Mouse (Mus musculus) bone marrow macrophage, adult 2 months (primary cell): ENCODE data around the gene Olfr522.

Source experiments
- CTCF ChIP-seq: IDR thresholded peaks from 2 replicates; pipeline ENCODE4 v1.5.1; 2012; ENCODE audit warnings: low read depth, mild to moderate bottlenecking, low read length, moderate library complexity
- POLR2A ChIP-seq: IDR thresholded peaks from 2 replicates; pipeline ENCODE4 v1.6.1; 2012; ENCODE audit warnings: mild to moderate bottlenecking, low read depth, low read length, borderline replicate concordance

DNA sequence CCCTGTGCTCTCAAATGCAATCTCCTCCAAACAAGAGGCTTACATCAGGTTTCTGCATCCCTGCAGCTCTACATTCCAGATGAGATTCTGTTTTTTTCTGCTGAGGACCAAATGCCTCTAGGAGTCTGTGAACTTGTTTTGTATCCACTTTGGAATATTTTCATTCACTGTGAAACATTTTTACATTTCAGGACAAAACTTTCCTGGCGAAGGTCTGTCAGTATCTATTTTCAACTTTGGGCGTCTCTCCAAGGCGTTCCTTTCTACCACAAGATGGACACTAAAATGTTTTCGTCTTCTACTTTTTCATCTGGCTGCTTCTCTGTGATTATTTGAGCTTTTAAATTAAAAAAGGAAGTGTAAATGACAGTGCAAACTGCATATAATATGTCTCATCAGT, 29.5 kb upstream of the Olfr522 start:
- no peak for TF ChIP-seq POLR2A
- no peak for TF ChIP-seq CTCF
